ENCODE assay signal across 10 mouse cellular contexts in genomic region chr13:97238181-97238981, GRCm38 (mm10). TPM values are rescaled to one million over a fixed set of nuclear protein-coding genes. Genes with fewer than 3 reads are reported as not detected.
DNase-seq lines count a peak whose midpoint lies in the region; ATAC-seq and TF ChIP-seq lines count a peak whose summit lies in the region.
"Had no signal": no experiment of that assay in that cellular context is flagged by ENCODE, and none has a peak within 500 bp of the region (broad histone marks: within the 10 kb centered on the region; RNA-seq: fewer than 3 reads in every experiment).

No protein-coding gene starts in this region.

- H3K4me1 ChIP-seq in heart, embryonic 14.5 days (ENCODE audit: control insufficient read depth in 2 of 2, insufficient read depth in 2 of 2, low read length in 2 of 2): peaks cover 12 to 24% of the 10 kb centered on the region in 2 experiments; a peak in 3 of 4 replicates
- H3K4me1 ChIP-seq in intestine, postnatal 0 days (replicated peaks; ENCODE audit: control insufficient read depth, insufficient read depth, low read length): peaks cover 14% of the 10 kb centered on the region; the same call in 1 of the 2 replicates

- no peak for TF ChIP-seq CTCF in intestine, postnatal 0 days (IDR thresholded peaks at IDR 0.05; ENCODE audit: low read depth)

- H3K4me2 ChIP-seq in heart, embryonic 14.5 days (ENCODE audit: low read length): 0 out of 2 replicates have a peak overlapping the region, but pooled peaks have one; percentile 99
- H3K4me2 ChIP-seq in intestine, postnatal 0 days (replicated peaks; ENCODE audit: low read depth): no peak overlapping the region; the same call in 1 of the 2 replicates

- peak overlapping the region; percentile 67 to 90 for H3K27ac ChIP-seq in heart, embryonic 14.5 days (replicated peaks in 1 of 2; ENCODE audit: control insufficient read depth in 1 of 2, insufficient read depth in 1 of 2, low read depth in 2 of 2, low read length in 2 of 2)
- H3K27ac ChIP-seq in intestine, postnatal 0 days (ENCODE audit: low read depth, low read length): peak overlapping the region; percentile 37

- ATAC-seq in heart, embryonic 14.5 days (ENCODE audit: insufficient number of reproducible peaks, insufficient read depth, low FRiP score, low read depth): no peak
- peak; percentile 76 for ATAC-seq in intestine, postnatal 0 days

- WGBS in heart, embryonic 14.5 days: 53% methylated on average over 16 of the region's 16 CpGs
- 28% methylated on average over 16 of the region's 16 CpGs for WGBS in intestine, postnatal 0 days

- H3K4me3 ChIP-seq in heart, embryonic 14.5 days (ENCODE audit: control insufficient read depth in 1 of 2, insufficient read depth in 1 of 2, low read depth in 1 of 2, low read length in 2 of 2): no peak overlapping the region
- no peak overlapping the region for H3K4me3 ChIP-seq in intestine, postnatal 0 days (ENCODE audit: low read depth, low read length)

- no peaks in the 10 kb centered on the region for H3K27me3 ChIP-seq in heart, embryonic 14.5 days (ENCODE audit: control insufficient read depth, insufficient read depth, low read length)
- H3K27me3 ChIP-seq in intestine, postnatal 0 days (replicated peaks; ENCODE audit: control insufficient read depth, insufficient read depth, low read length): no peaks in the 10 kb centered on the region

- DNase-seq in heart, adult 18-20 months: no peak
- peak; percentile 24 for DNase-seq in thymus, postnatal 4 days
- DNase-seq in thymus, adult 18-20 months: no peak
- no peak for DNase-seq in gastrocnemius, postnatal 25 days
- no peak for DNase-seq in cerebellum, postnatal 36 days
- DNase-seq in right cerebral cortex, adult 18-20 months: no peak
- DNase-seq: cerebellum, adult 8-10 months; heart, postnatal 10 days had no signal

- H3K9ac ChIP-seq in heart, embryonic 14.5 days (ENCODE audit: low read length): no peak overlapping the region
- no peak overlapping the region for H3K9ac ChIP-seq in intestine, postnatal 0 days (ENCODE audit: low read depth, low read length)

- no peaks in the 10 kb centered on the region for H3K9me3 ChIP-seq in heart, embryonic 14.5 days (ENCODE audit: control insufficient read depth, low read length)
- no peaks in the 10 kb centered on the region for H3K9me3 ChIP-seq in intestine, postnatal 0 days (ENCODE audit: control insufficient read depth)

- no peaks in the 10 kb centered on the region for H3K36me3 ChIP-seq in heart, embryonic 14.5 days (ENCODE audit: control insufficient read depth, insufficient read depth, low read length)
- H3K36me3 ChIP-seq in intestine, postnatal 0 days (ENCODE audit: control insufficient read depth, insufficient read depth): no peaks in the 10 kb centered on the region

RNA-seq across cellular contexts. Expression of gene Enc1, which starts 2.5 kb away (rescaled TPM):
- 3.5 and 5.1 TPM in 2 replicates for polyA plus RNA-seq in heart, embryonic 14.5 days (2014; fragmentation: Nextera tagmentation; extraction: Ambion mirVana)
- total RNA-seq in heart, adult 18-20 months (2021): 1 to 10 TPM; 7.4 to 8.8 TPM
- 2.3 and 2.6 TPM in 2 replicates for polyA plus RNA-seq in intestine, postnatal 0 days (2015; fragmentation: Nextera tagmentation; extraction: Ambion mirVana)
- 1 to 10 TPM; 1.6 to 1.8 TPM for total RNA-seq in gastrocnemius, postnatal 25 days (2021)

RNA-seq across cellular contexts. Expression of gene Hexb, which starts 40.2 kb away (rescaled TPM):
- polyA plus RNA-seq in heart, embryonic 14.5 days (2014; fragmentation: Nextera tagmentation; extraction: Ambion mirVana): 38.3 and 39.1 TPM in 2 replicates
- total RNA-seq in heart, adult 18-20 months (2021): 10 to 100 TPM; 22.3 to 24.2 TPM
- polyA plus RNA-seq in intestine, postnatal 0 days (2015; fragmentation: Nextera tagmentation; extraction: Ambion mirVana): 273 and 300 TPM in 2 replicates
- total RNA-seq in gastrocnemius, postnatal 25 days (2021): 1 to 10 TPM; 8.0 to 8.2 TPM
